Mouse (Mus musculus): ENCODE results near the gene Adamts6. TPM values are rescaled to one million over a fixed set of nuclear protein-coding genes. Genes with fewer than 3 reads are reported as not detected.

Adamts6 gene
- polyA plus RNA-seq, 1 experiment from 2014 or later = 1.9 TPM

- no peaks in the 10 kb centered on the region for H3K9me3 ChIP-seq
- H3K27ac ChIP-seq (replicated peaks) = no peak overlapping the region
- H3K36me3 ChIP-seq = no peaks in the 10 kb centered on the region
- H3K4me3 ChIP-seq = no peak overlapping the region
- H3K4me1 ChIP-seq = peaks cover 16% of the 10 kb centered on the region
- no peaks in the 10 kb centered on the region for H3K27me3 ChIP-seq
- H3K9ac ChIP-seq (replicated peaks) = no peak overlapping the region
- no peak for ATAC-seq (replicated peaks)
- H3K4me2 ChIP-seq (replicated peaks) = no peak overlapping the region
- WGBS = 95% methylated on average over 2 of the region's 2 CpGs
These were observed 233.9 kb downstream of the Adamts6 start for GRCm38 (mm10) chr13:104521532-104521931.

GRCm38 (mm10) chr13:104525656-104526055 is 238.0 kb downstream of the Adamts6 start:
- 71% methylated on average over 4 of the region's 4 CpGs for WGBS
- Histone ChIP-seq H3K4me2 (replicated peaks) (no peak overlapping the region), H3K27ac (replicated peaks) (no peak overlapping the region), H3K9ac (replicated peaks) (no peak overlapping the region), H3K9me3 (no peaks in the 10 kb centered on the region), H3K27me3 (no peaks in the 10 kb centered on the region), H3K4me1 (no peaks in the 10 kb centered on the region), H3K36me3 (no peaks in the 10 kb centered on the region), H3K4me3 (no peak overlapping the region)
- no peak for ATAC-seq (replicated peaks)

- no peak overlapping the region for H3K9ac ChIP-seq (replicated peaks)
- no peak for ATAC-seq (replicated peaks)
- H3K4me1 ChIP-seq = no peaks in the 10 kb centered on the region
- no peak overlapping the region for H3K4me2 ChIP-seq (replicated peaks)
- no peak overlapping the region for H3K4me3 ChIP-seq
- H3K36me3 ChIP-seq = no peaks in the 10 kb centered on the region
- no peaks in the 10 kb centered on the region for H3K27me3 ChIP-seq
- H3K9me3 ChIP-seq = no peaks in the 10 kb centered on the region
- no peak overlapping the region for H3K27ac ChIP-seq (replicated peaks)
These were observed 241.6 kb downstream of the Adamts6 start for GRCm38 (mm10) chr13:104529238-104529637.

GRCm38 (mm10) chr13:104531841-104532240 is 244.2 kb downstream of the Adamts6 start:
- H3K36me3 ChIP-seq = no peaks in the 10 kb centered on the region
- 87% methylated on average over 8 of the region's 8 CpGs for WGBS
- no peak overlapping the region for H3K9ac ChIP-seq (replicated peaks)
- H3K27me3 ChIP-seq = no peaks in the 10 kb centered on the region
- H3K4me1 ChIP-seq = no peaks in the 10 kb centered on the region
- no peaks in the 10 kb centered on the region for H3K9me3 ChIP-seq
- ATAC-seq (replicated peaks) = no peak
- no peak overlapping the region for H3K27ac ChIP-seq (replicated peaks)
- no peak overlapping the region for H3K4me2 ChIP-seq (replicated peaks)
- no peak overlapping the region for H3K4me3 ChIP-seq

- Histone ChIP-seq H3K27ac (replicated peaks) (no peak overlapping the region), H3K9me3 (no peaks in the 10 kb centered on the region), H3K27me3 (no peaks in the 10 kb centered on the region), H3K9ac (replicated peaks) (no peak overlapping the region), H3K4me2 (replicated peaks) (no peak overlapping the region), H3K4me3 (no peak overlapping the region), H3K4me1 (no peaks in the 10 kb centered on the region), H3K36me3 (no peaks in the 10 kb centered on the region)
- 95% methylated on average over 7 of the region's 7 CpGs for WGBS
- no peak for ATAC-seq (replicated peaks)
These were observed 245.1 kb downstream of the Adamts6 start for GRCm38 (mm10) chr13:104532723-104533122.

- 92% methylated on average over 7 of the region's 7 CpGs for WGBS
- no peak for ATAC-seq (replicated peaks)
- no peak overlapping the region for H3K27ac ChIP-seq (replicated peaks)
- no peaks in the 10 kb centered on the region for H3K4me1 ChIP-seq
- no peaks in the 10 kb centered on the region for H3K27me3 ChIP-seq
- no peak overlapping the region for H3K9ac ChIP-seq (replicated peaks)
- no peak overlapping the region for H3K4me2 ChIP-seq (replicated peaks)
- H3K36me3 ChIP-seq = no peaks in the 10 kb centered on the region
- no peaks in the 10 kb centered on the region for H3K9me3 ChIP-seq
- no peak overlapping the region for H3K4me3 ChIP-seq
These were observed 246.3 kb downstream of the Adamts6 start for GRCm38 (mm10) chr13:104533806-104534495.

- 0 out of 2 replicates have a peak, but pooled peaks have one; percentile 38 for ATAC-seq (replicated peaks)
- no peaks in the 10 kb centered on the region for H3K36me3 ChIP-seq
- WGBS = 23% methylated on average over 7 of the region's 7 CpGs
These were observed 253.3 kb downstream of the Adamts6 start for GRCm38 (mm10) chr13:104540861-104541398.

GRCm38 (mm10) chr13:104542123-104542758 is 254.6 kb downstream of the Adamts6 start:
- 0 out of 2 replicates have a peak, but pooled peaks cover 5% of the 10 kb centered on the region for H3K4me1 ChIP-seq
- no peaks in the 10 kb centered on the region for H3K36me3 ChIP-seq
- no peaks in the 10 kb centered on the region for H3K27me3 ChIP-seq
- H3K27ac ChIP-seq (replicated peaks) = no peak overlapping the region
- H3K9me3 ChIP-seq = no peaks in the 10 kb centered on the region
- 77% methylated on average over 10 of the region's 10 CpGs for WGBS
- no peak for ATAC-seq (replicated peaks)
- no peak overlapping the region for H3K9ac ChIP-seq (replicated peaks)
- no peak overlapping the region for H3K4me3 ChIP-seq
- H3K4me2 ChIP-seq (replicated peaks) = no peak overlapping the region

More at GRCm38 (mm10) chr13:104540861-104541398, 253.3 kb downstream of the Adamts6 start:
- Histone ChIP-seq H3K27me3 (no peaks in the 10 kb centered on the region), H3K4me2 (replicated peaks) (peak overlapping the region; percentile 8; the same call in 1 of the 2 replicates), H3K9me3 (no peaks in the 10 kb centered on the region), H3K27ac (replicated peaks) (no peak overlapping the region), H3K4me1 (0 out of 2 replicates have a peak, but pooled peaks cover 5% of the 10 kb centered on the region), H3K9ac (replicated peaks) (no peak overlapping the region), H3K4me3 (no peak overlapping the region)

GRCm38 (mm10) chr13:104542759-104543141 is 255.1 kb downstream of the Adamts6 start:
- 0 out of 2 replicates have a peak, but pooled peaks cover 5% of the 10 kb centered on the region for H3K4me1 ChIP-seq
- H3K4me3 ChIP-seq = no peak overlapping the region
- H3K27ac ChIP-seq (replicated peaks) = no peak overlapping the region
- H3K9me3 ChIP-seq = no peaks in the 10 kb centered on the region
- no peak overlapping the region for H3K9ac ChIP-seq (replicated peaks)
- no peaks in the 10 kb centered on the region for H3K27me3 ChIP-seq
- no peak for ATAC-seq (replicated peaks)
- 81% methylated on average over 4 of the region's 4 CpGs for WGBS
- no peak overlapping the region for H3K4me2 ChIP-seq (replicated peaks)
- no peaks in the 10 kb centered on the region for H3K36me3 ChIP-seq

Other genes with a start within 250 kb of the Adamts6 start
- gene Nln, start 178.2 kb upstream of the Adamts6 start, polyA plus RNA-seq (2015; fragmentation: Nextera tagmentation; extraction: Ambion mirVana) = 35.7 and 38.1 TPM in 2 replicates
- 32.2 and 34.4 TPM in 2 replicates for gene Sgtb, start 178.1 kb upstream of the Adamts6 start, polyA plus RNA-seq (2015; fragmentation: Nextera tagmentation; extraction: Ambion mirVana)
- 69.5 and 69.7 TPM in 2 replicates for gene Trappc13, start 109.4 kb upstream of the Adamts6 start, polyA plus RNA-seq (2015; fragmentation: Nextera tagmentation; extraction: Ambion mirVana)
- gene Trim23, start 109.0 kb upstream of the Adamts6 start, polyA plus RNA-seq (2015; fragmentation: Nextera tagmentation; extraction: Ambion mirVana) = 36.2 and 41.6 TPM in 2 replicates
- 25.0 and 33.4 TPM in 2 replicates for gene Cenpk, start 59.2 kb upstream of the Adamts6 start, polyA plus RNA-seq (2015; fragmentation: Nextera tagmentation; extraction: Ambion mirVana)
- 9.2 and 9.5 TPM in 2 replicates for gene Ppwd1, start 59.0 kb upstream of the Adamts6 start, polyA plus RNA-seq (2015; fragmentation: Nextera tagmentation; extraction: Ambion mirVana)